Mouse (Mus musculus): ENCODE measurements around the gene Pnpla1. TPM values are rescaled to one million over a fixed set of nuclear protein-coding genes. Genes with fewer than 3 reads are reported as not detected.
"Not testable (repeated sequence)": the region's sequence is repeated elsewhere in the genome, so short reads cannot be mapped to it uniquely, and the experiment has no call there.

The Pnpla1 gene
- polyA plus RNA-seq (2014; fragmentation: Nextera tagmentation; extraction: Ambion mirVana) = 1.5 and 1.8 TPM in 2 replicates

DNA sequence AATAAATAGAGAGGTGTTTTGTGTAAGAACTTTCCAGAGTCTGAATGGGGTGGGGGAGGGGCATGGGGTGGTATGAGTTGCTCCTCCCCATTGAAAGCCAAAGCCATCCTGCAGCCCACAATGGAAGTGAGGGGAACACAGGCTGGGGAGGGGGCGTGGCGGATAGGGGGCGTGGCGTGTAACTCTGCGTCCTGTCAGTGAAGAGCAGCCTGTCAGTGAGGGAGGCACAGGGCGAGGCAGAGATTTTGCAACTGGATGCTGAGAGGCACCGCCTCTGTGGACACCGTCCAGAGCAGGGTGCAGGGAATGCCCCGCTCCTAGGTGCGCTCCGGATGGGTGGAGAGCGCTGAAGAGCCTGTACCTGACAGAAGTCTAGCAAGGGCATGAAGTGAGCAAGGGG is at the start of gene Pnpla1:
Gene Pnpla1 (plus strand): TSS at position 207 of the 400 bp plus-strand sequence.
- no peaks in the 10 kb centered on the region for H3K36me3 ChIP-seq (ENCODE audit: control insufficient read depth, insufficient read depth, low read length)
- ATAC-seq (ENCODE audit: low read depth) (0 out of 2 replicates have a peak, but pooled peaks have one; percentile 35), DNase-seq (ENCODE audit: low spot score) (no peak)
- peaks cover 11% of the 10 kb centered on the region; the same call in 1 of the 2 replicates for H3K9me3 ChIP-seq (ENCODE audit: control insufficient read depth, low read length)
- H3K4me1 ChIP-seq (ENCODE audit: control insufficient read depth, insufficient read depth, low read length) = no peaks in the 10 kb centered on the region
- no peak within 1 kb of the TSS for H3K4me2 ChIP-seq (ENCODE audit: low read depth, low read length)
- H3K4me3 ChIP-seq (ENCODE audit: low read depth, low read length) = no peak within 1 kb of the TSS
- no peak within 1 kb of the TSS for H3K9ac ChIP-seq (ENCODE audit: low read depth, low read length)
- no peaks in the 10 kb centered on the region for H3K27me3 ChIP-seq (replicated peaks; ENCODE audit: control insufficient read depth, insufficient read depth, low read length)
- H3K27ac ChIP-seq (replicated peaks; ENCODE audit: low read depth, low read length) = no peak within 1 kb of the TSS
- WGBS = 36% methylated on average over 12 of the region's 12 CpGs

DNA sequence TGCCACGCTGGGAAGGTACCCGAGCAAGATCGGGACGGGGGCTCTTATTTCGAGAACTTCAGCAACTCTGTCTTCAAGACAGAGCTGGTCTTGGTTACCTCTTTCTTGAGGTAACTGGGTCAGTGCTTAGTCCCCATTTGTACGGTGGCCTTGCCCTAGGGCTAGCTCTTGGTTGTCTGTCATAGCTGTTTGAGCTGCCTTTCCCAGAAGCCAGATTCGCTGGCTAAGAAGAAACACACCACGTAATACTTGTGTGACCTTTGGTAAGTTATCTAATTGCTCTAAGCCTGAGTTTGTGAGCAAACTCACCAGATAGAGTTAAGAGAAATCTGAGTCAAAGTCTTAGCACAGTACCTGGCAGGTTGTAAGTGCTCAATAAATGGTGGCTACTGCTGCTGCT is 49.5 kb upstream of the Pnpla1 start:
- H3K27ac ChIP-seq (replicated peaks; ENCODE audit: low read depth, low read length) = no peak overlapping the region
- WGBS = 93% methylated on average over 8 of the region's 8 CpGs
- H3K27me3 ChIP-seq (replicated peaks; ENCODE audit: control insufficient read depth, insufficient read depth, low read length) = no peaks in the 10 kb centered on the region
- H3K4me1 ChIP-seq (ENCODE audit: control insufficient read depth, insufficient read depth, low read length) = no peaks in the 10 kb centered on the region
- ATAC-seq (ENCODE audit: low read depth) = no peak
- peaks cover 88% of the 10 kb centered on the region for H3K36me3 ChIP-seq (ENCODE audit: control insufficient read depth, insufficient read depth, low read length)
- H3K9me3 ChIP-seq (ENCODE audit: control insufficient read depth, low read length) = no peaks in the 10 kb centered on the region
- H3K9ac ChIP-seq (ENCODE audit: low read depth, low read length) = no peak overlapping the region
- no peak overlapping the region for H3K4me3 ChIP-seq (ENCODE audit: low read depth, low read length)
- no peak for DNase-seq (ENCODE audit: low spot score)
- no peak overlapping the region for H3K4me2 ChIP-seq (ENCODE audit: low read depth, low read length)

DNA sequence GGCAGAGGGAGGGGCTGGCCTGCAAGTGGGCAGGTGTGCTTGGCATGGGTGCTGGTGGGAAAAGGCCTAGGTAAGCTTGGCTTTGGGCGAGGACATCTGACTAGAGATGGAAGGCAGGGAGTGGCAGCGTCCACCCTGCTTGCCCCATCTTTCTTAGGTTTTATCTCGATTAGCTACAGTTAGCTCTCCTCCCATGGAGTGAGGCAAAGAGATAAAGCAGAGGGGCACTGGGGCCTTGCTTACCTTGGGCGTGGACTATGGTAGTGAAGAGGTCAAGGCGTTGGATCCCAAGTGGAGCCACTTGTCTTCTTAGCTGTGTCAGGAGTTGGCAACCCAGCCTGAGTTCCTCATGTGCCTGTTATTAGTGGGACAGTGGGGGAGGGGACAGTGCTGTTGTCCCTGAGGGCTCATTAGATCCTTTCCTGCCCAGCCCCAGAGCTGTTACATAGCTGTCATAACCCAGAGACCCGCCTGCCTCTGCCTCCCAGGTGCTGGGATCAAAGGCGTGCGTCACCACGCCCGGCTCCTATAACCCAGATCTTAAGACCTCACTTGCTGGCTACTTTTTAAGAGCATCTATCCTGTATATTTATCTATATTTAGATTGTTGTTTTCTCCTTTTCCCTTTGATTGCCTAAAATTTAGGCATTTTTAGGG is 48.9 kb upstream of the Pnpla1 start:
- no peak overlapping the region for H3K27ac ChIP-seq (replicated peaks; ENCODE audit: low read depth, low read length)
- no peaks in the 10 kb centered on the region for H3K4me1 ChIP-seq (ENCODE audit: control insufficient read depth, insufficient read depth, low read length)
- DNase-seq (ENCODE audit: low spot score) (no peak), ATAC-seq (ENCODE audit: low read depth) (no peak)
- no peak overlapping the region for H3K9ac ChIP-seq (ENCODE audit: low read depth, low read length)
- H3K9me3 ChIP-seq (ENCODE audit: control insufficient read depth, low read length) = no peaks in the 10 kb centered on the region
- peaks cover 94% of the 10 kb centered on the region for H3K36me3 ChIP-seq (ENCODE audit: control insufficient read depth, insufficient read depth, low read length)
- H3K27me3 ChIP-seq (replicated peaks; ENCODE audit: control insufficient read depth, insufficient read depth, low read length) = no peaks in the 10 kb centered on the region
- no peak overlapping the region for H3K4me2 ChIP-seq (ENCODE audit: low read depth, low read length)
- WGBS = 99% methylated on average over 10 of the region's 10 CpGs
- H3K4me3 ChIP-seq (ENCODE audit: low read depth, low read length) = no peak overlapping the region

DNA sequence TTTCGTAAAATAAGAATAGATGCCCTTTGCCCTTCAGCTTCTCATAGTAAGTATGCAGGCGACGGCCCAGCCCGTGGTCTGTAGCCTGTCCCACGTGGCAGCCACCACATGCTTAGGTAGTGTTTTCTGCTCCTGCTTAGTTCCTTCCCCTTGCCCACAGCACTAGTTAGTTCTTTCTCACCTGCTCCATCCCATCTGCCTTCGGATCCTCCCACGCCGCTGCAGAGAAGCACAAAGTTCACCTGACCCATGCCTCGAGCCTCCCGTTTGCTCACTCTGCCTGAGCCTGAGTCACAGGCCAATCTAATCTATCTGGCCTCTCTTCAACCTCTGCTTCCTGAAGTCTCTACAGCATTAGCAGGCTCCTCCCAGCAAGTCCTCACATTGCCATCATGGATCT is 45.9 kb upstream of the Pnpla1 start:
- 94% methylated on average over 10 of the region's 10 CpGs for WGBS
- H3K4me2 ChIP-seq (ENCODE audit: low read depth, low read length) = no peak overlapping the region
- no peak overlapping the region for H3K27ac ChIP-seq (replicated peaks; ENCODE audit: low read depth, low read length)
- no peak overlapping the region for H3K9ac ChIP-seq (ENCODE audit: low read depth, low read length)
- no peak for DNase-seq (ENCODE audit: low spot score)
- no peak for ATAC-seq (ENCODE audit: low read depth)
- peaks cover 95% of the 10 kb centered on the region for H3K36me3 ChIP-seq (ENCODE audit: control insufficient read depth, insufficient read depth, low read length)
- H3K9me3 ChIP-seq (ENCODE audit: control insufficient read depth, low read length) = no peaks in the 10 kb centered on the region
- H3K27me3 ChIP-seq (replicated peaks; ENCODE audit: control insufficient read depth, insufficient read depth, low read length) = no peaks in the 10 kb centered on the region
- no peaks in the 10 kb centered on the region for H3K4me1 ChIP-seq (ENCODE audit: control insufficient read depth, insufficient read depth, low read length)
- no peak overlapping the region for H3K4me3 ChIP-seq (ENCODE audit: low read depth, low read length)

DNA sequence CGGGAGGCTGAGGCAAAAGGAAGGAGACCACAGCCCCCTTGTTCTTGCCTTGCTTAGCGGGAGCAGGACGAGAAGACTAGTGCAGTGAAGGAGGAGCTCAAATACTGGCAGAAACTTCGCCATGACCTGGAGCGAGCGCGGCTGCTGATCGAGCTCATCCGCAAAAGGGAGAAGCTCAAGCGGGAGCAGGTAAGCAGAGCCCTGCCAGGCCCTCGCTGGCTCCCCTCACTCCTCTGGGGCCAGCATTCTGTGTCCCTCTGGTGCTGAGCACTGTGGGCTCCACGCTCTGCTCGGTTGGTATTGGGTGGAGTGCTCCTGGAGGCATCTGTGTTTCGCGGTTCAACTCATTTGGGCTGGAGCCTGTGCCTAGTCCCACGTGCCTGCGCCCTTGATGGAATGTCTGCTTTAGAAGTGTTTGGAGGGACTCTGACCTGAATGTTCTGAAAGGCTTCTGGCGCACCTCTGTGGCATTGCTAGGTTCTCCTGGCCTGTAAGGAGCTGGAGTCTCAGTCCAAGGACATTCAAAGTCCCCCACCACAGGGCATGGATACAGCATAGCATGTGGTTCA is 43.6 kb upstream of the Pnpla1 start:
- Histone ChIP-seq H3K4me2 (ENCODE audit: low read depth, low read length) (no peak overlapping the region), H3K4me1 (ENCODE audit: control insufficient read depth, insufficient read depth, low read length) (no peaks in the 10 kb centered on the region), H3K9ac (ENCODE audit: low read depth, low read length) (no peak overlapping the region), H3K4me3 (ENCODE audit: low read depth, low read length) (no peak overlapping the region), H3K27ac (replicated peaks; ENCODE audit: low read depth, low read length) (no peak overlapping the region), H3K36me3 (ENCODE audit: control insufficient read depth, insufficient read depth, low read length) (peaks cover 95% of the 10 kb centered on the region), H3K27me3 (replicated peaks; ENCODE audit: control insufficient read depth, insufficient read depth, low read length) (no peaks in the 10 kb centered on the region), H3K9me3 (ENCODE audit: control insufficient read depth, low read length) (no peaks in the 10 kb centered on the region)
- no peak for ATAC-seq (ENCODE audit: low read depth)
- DNase-seq (ENCODE audit: low spot score) = no peak
- WGBS = 86% methylated on average over 16 of the region's 18 CpGs

DNA sequence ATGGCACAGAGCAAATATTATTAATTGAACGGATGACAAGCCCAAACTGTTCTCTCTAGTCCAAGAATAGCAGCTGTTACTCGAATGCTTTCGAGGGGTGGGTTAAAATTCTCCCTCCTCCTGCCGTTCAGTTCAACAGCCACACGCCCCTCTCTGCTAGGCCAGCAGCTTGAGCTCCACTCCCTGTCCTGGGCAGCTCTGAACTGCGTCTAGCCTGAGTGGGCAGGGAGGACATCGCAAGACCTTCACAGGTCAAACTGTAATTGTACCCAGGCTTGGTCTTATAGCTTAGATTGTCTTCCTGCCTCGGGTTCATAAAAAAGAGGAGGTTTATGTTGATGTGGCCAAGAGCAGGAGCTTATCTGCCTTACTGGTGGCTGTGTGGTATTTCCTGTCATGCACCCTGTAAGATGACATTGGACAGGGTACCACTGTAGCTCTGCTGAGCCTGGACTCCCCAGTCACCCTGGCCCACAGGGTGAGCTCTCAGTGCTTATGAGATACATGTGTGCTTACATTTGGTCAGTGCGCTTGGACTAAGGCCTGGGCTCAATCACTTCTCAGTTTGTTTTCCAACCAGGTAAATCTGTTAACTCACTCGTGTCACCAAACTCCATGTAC is 42.7 kb upstream of the Pnpla1 start:
- Histone ChIP-seq H3K4me1 (ENCODE audit: control insufficient read depth, insufficient read depth, low read length) (no peaks in the 10 kb centered on the region), H3K9me3 (ENCODE audit: control insufficient read depth, low read length) (no peaks in the 10 kb centered on the region), H3K4me3 (ENCODE audit: low read depth, low read length) (no peak overlapping the region), H3K4me2 (ENCODE audit: low read depth, low read length) (no peak overlapping the region), H3K27ac (replicated peaks; ENCODE audit: low read depth, low read length) (no peak overlapping the region), H3K36me3 (ENCODE audit: control insufficient read depth, insufficient read depth, low read length) (peaks cover 94% of the 10 kb centered on the region), H3K9ac (ENCODE audit: low read depth, low read length) (no peak overlapping the region), H3K27me3 (replicated peaks; ENCODE audit: control insufficient read depth, insufficient read depth, low read length) (no peaks in the 10 kb centered on the region)
- WGBS = 76% methylated on average over 10 of the region's 10 CpGs
- DNase-seq (ENCODE audit: low spot score) = no peak
- no peak for ATAC-seq (ENCODE audit: low read depth)

DNA sequence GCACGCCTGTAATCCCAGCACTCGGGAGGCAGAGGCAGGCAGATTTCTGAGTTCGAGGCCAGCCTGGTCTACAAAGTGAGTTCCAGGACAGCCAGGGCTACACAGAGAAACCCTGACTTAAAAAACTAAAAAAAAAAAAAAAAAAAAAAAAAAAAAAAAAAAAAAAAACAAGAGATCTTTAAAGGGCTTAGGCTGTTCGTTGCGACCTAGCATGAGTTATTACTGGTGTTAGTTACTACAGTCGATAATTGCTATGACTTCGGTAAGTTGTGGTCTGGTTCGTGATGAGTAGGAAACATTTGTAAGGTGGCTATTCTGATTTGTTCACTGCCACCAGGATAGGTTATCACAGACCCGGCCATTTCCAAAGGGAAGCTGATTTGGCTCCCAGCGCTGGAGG is 41.9 kb upstream of the Pnpla1 start:
- H3K4me2 ChIP-seq (ENCODE audit: low read depth, low read length); H3K9ac ChIP-seq (ENCODE audit: low read depth, low read length); H3K27me3 ChIP-seq (replicated peaks; ENCODE audit: control insufficient read depth, insufficient read depth, low read length); H3K4me1 ChIP-seq (ENCODE audit: control insufficient read depth, insufficient read depth, low read length); DNase-seq (ENCODE audit: low spot score); ATAC-seq (ENCODE audit: low read depth); H3K27ac ChIP-seq (replicated peaks; ENCODE audit: low read depth, low read length); H3K9me3 ChIP-seq (ENCODE audit: control insufficient read depth, low read length); H3K4me3 ChIP-seq (ENCODE audit: low read depth, low read length): not testable (repeated sequence)
- WGBS = 94% methylated on average over 10 of the region's 10 CpGs
- H3K36me3 ChIP-seq (ENCODE audit: control insufficient read depth, insufficient read depth, low read length) = peaks cover 94% of the 10 kb centered on the region

DNA sequence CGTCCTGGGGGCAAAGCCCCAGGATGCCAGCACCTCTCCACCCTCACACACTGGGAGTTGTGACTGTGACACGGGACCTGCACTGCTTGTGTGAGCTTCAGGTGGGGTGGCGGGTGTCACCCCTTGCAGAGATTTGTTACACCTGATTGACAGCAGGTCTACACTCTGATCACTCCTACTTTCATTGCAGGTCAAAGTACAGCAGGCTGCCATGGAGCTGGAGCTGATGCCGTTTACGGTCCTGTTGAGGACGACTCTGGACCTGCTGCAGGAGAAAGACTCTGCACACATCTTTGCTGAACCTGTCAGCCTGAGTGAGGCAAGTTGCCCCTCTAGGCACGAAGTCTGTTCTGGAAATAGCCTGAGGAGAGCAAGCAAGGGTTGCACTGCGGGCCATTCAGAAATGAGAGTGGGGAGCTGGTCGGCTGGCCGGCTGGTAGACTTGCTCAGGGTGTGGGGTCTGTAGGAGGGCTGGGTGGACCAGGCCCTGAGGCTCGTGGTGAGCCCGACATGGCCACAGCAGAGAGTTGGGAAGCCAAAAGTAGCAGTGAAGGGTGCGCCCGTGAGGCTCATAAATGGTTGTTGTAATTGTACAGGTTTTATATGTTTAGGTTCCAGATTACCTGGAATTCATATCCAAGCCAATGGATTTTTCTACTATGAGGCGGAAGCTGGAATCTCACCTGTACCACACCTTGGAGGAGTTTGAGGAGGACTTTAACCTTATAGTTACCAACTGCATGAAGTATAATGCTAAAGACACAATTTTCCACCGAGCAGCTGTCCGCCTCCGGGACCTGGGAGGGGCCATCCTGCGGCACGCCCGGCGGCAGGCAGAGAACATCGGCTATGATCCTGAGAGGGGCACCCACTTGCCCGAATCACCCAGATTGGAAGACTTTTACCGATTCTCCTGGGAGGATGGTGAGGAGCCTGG is 41.1 kb upstream of the Pnpla1 start:
- DNase-seq (ENCODE audit: low spot score) = no peak
- Histone ChIP-seq H3K9me3 (ENCODE audit: control insufficient read depth, low read length) (no peaks in the 10 kb centered on the region), H3K4me2 (ENCODE audit: low read depth, low read length) (no peak overlapping the region), H3K27me3 (replicated peaks; ENCODE audit: control insufficient read depth, insufficient read depth, low read length) (no peaks in the 10 kb centered on the region), H3K27ac (replicated peaks; ENCODE audit: low read depth, low read length) (no peak overlapping the region), H3K9ac (ENCODE audit: low read depth, low read length) (no peak overlapping the region), H3K4me3 (ENCODE audit: low read depth, low read length) (no peak overlapping the region), H3K4me1 (ENCODE audit: control insufficient read depth, insufficient read depth, low read length) (no peaks in the 10 kb centered on the region), H3K36me3 (ENCODE audit: control insufficient read depth, insufficient read depth, low read length) (peaks cover 96% of the 10 kb centered on the region)
- 96% methylated on average over 25 of the region's 25 CpGs for WGBS
- no peak for ATAC-seq (ENCODE audit: low read depth)

Measured in embryonic facial prominence, embryonic 14.5 days (tissue).